Mouse (Mus musculus): ENCODE data around the gene Thumpd3.

Thumpd3 gene

GRCm38 (mm10) chr6:113046041-113046975 is at the start of gene Thumpd3:
Gene Thumpd3, plus strand, starts transcription at chr6:113046225.
- DNase-seq = peak; percentile 95

- DNase-seq = no peak
These were observed 46.8 kb upstream of the Thumpd3 start for GRCm38 (mm10) chr6:112999199-112999598.

- peak; percentile 82 for DNase-seq
These were observed 45.2 kb upstream of the Thumpd3 start for GRCm38 (mm10) chr6:113000666-113001287.

GRCm38 (mm10) chr6:113001719-113002118 is 44.3 kb upstream of the Thumpd3 start:
- DNase-seq = no peak

GRCm38 (mm10) chr6:113003313-113004111 is 42.5 kb upstream of the Thumpd3 start:
- DNase-seq = no peak

GRCm38 (mm10) chr6:113006833-113007232 is 39.2 kb upstream of the Thumpd3 start:
- peak; percentile 8 for DNase-seq

- DNase-seq = no peak
These were observed 34.1 kb upstream of the Thumpd3 start for GRCm38 (mm10) chr6:113011886-113012285.

GRCm38 (mm10) chr6:113012495-113012941 is 33.5 kb upstream of the Thumpd3 start:
- DNase-seq = no peak

- DNase-seq = no peak
These were observed 32.5 kb upstream of the Thumpd3 start for GRCm38 (mm10) chr6:113013550-113013949.

- no peak for DNase-seq
These were observed 28.5 kb upstream of the Thumpd3 start for GRCm38 (mm10) chr6:113017500-113018047.

- no peak for DNase-seq
These were observed 27.9 kb upstream of the Thumpd3 start for GRCm38 (mm10) chr6:113018139-113018538.

GRCm38 (mm10) chr6:113024866-113025265 is 21.2 kb upstream of the Thumpd3 start:
- no peak for DNase-seq

- no peak for DNase-seq
These were observed 20.3 kb upstream of the Thumpd3 start for GRCm38 (mm10) chr6:113025774-113026173.

- DNase-seq = no peak
These were observed 18.6 kb upstream of the Thumpd3 start for GRCm38 (mm10) chr6:113027446-113027845.

GRCm38 (mm10) chr6:113029006-113029405 is 17.0 kb upstream of the Thumpd3 start:
- DNase-seq = no peak

- DNase-seq = no peak
These were observed 15.5 kb upstream of the Thumpd3 start for GRCm38 (mm10) chr6:113030553-113030952.

- DNase-seq = no peak
These were observed 14.9 kb upstream of the Thumpd3 start for GRCm38 (mm10) chr6:113030970-113031660.

- DNase-seq = no peak
These were observed 13.9 kb upstream of the Thumpd3 start for GRCm38 (mm10) chr6:113032121-113032520.

- DNase-seq = no peak
These were observed 12.8 kb upstream of the Thumpd3 start for GRCm38 (mm10) chr6:113033185-113033584.

GRCm38 (mm10) chr6:113034466-113034865 is 11.6 kb upstream of the Thumpd3 start:
- DNase-seq = no peak

- no peak for DNase-seq
These were observed 9.4 kb upstream of the Thumpd3 start for GRCm38 (mm10) chr6:113036463-113037175.

Data from thymus, postnatal 25 days (tissue).